In genomic region chr2:72336840-72337239, GRCm38 (mm10) we compare ENCODE assay signal across 21 mouse cellular contexts.
"Had no signal": no experiment of that assay in that cellular context is flagged by ENCODE, and none has a peak within 500 bp of the region (broad histone marks: within the 10 kb centered on the region; RNA-seq: fewer than 3 reads in every experiment).

No protein-coding gene starts in this region.

- H3K4me2 ChIP-seq: limb, embryonic 13.5 days; lung, embryonic 14.5 days; midbrain, embryonic 12.5 days; midbrain, embryonic 15.5 days; neural tube, embryonic 12.5 days; neural tube, embryonic 15.5 days had no signal

- H3K27me3 ChIP-seq: limb, embryonic 13.5 days; midbrain, embryonic 12.5 days; midbrain, embryonic 15.5 days; neural tube, embryonic 12.5 days; neural tube, embryonic 15.5 days had no signal

- ATAC-seq: intestine, embryonic 16.5 days; lung, postnatal 0 days; midbrain, embryonic 15.5 days had no signal

- H3K36me3 ChIP-seq: limb, embryonic 10.5 days; limb, embryonic 13.5 days; midbrain, embryonic 12.5 days; midbrain, embryonic 15.5 days; neural tube, embryonic 12.5 days; neural tube, embryonic 15.5 days had no signal

- H3K4me3 ChIP-seq: layer of hippocampus, adult 2 months; limb, embryonic 10.5 days; limb, embryonic 13.5 days; midbrain, embryonic 12.5 days; midbrain, embryonic 15.5 days; neural tube, embryonic 12.5 days; neural tube, embryonic 15.5 days had no signal

- H3K9me3 ChIP-seq: limb, embryonic 10.5 days; midbrain, embryonic 12.5 days; midbrain, embryonic 15.5 days; neural tube, embryonic 12.5 days; neural tube, embryonic 15.5 days had no signal

- H3K4me1 ChIP-seq: limb, embryonic 10.5 days; limb, embryonic 13.5 days; midbrain, embryonic 12.5 days; midbrain, embryonic 15.5 days; neural tube, embryonic 12.5 days; neural tube, embryonic 15.5 days had no signal

- H3K9ac ChIP-seq: limb, embryonic 13.5 days; lung, embryonic 14.5 days; midbrain, embryonic 12.5 days; midbrain, embryonic 15.5 days; neural tube, embryonic 12.5 days; neural tube, embryonic 15.5 days had no signal

- H3K27ac ChIP-seq: layer of hippocampus, adult 2 months; limb, embryonic 10.5 days; limb, embryonic 13.5 days; macrophage; midbrain, embryonic 12.5 days; midbrain, embryonic 15.5 days; neural tube, embryonic 12.5 days; neural tube, embryonic 15.5 days; stomach, postnatal 0 days had no signal

- DNase-seq: kidney, adult 18-20 months; kidney, adult 9 months; kidney, postnatal 14 days; kidney, postnatal 4 days; layer of hippocampus, adult 9-11 months; lung, embryonic 14.5 days; right cerebral cortex, adult 18-20 months; right cerebral cortex, postnatal 14 days; right cerebral cortex, postnatal 4 days; thymus, postnatal 36 days had no signal
